Mouse (Mus musculus): Measurements from ENCODE around the gene Slc37a1. TPM values are rescaled to one million over a fixed set of nuclear protein-coding genes. Genes with fewer than 3 reads are reported as not detected.

The Slc37a1 gene
- polyA plus RNA-seq, 1 experiment from 2014 or later = 3.8 TPM

DNA sequence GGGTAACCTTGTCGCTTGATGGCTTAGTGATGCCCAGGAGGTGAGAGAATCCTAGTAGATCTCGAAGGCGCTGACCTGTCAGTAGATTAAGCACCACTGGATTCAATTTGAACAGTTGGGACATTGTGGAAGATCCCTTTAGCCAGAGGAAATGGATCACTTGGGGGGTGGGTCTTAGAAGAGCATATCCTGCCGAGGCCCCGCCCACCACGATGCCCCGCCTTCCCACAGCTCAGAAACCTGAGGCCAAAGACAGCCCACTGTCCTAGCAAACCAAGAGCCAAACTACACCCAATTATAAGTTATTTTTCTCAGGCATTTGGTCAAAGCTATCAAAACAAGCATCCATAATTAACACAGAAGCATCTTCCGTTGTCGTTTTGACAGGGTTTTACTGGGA lies 24.5 kb downstream of the Slc37a1 start:
- H3K4me1 ChIP-seq = peaks cover 13% of the 10 kb centered on the region

DNA sequence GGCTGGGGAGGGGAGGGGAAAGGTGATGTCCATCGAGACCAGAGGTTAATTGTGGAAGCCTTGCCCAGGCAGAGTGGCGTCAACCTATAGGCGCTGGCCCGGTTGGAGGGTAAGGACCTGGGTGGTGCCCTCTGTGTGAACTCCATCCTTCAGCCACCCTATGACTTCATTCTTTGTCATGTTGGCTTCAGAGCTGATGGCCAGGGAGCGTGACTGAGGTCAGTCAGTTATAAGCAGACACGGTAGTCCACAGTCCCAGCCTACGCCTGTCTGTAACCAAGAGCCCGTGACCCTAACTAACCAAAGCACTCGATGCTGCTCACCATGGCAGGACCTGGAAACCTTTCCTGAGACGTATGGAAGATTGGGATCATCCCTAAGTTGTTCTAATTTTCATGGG lies 26.1 kb downstream of the Slc37a1 start:
- Histone ChIP-seq H3K27ac (no peak overlapping the region), H3K36me3 (no peaks in the 10 kb centered on the region), H3K4me3 (no peak overlapping the region), H3K4me1 (peaks cover 13% of the 10 kb centered on the region), H3K9ac (no peak overlapping the region), H3K9me3 (no peaks in the 10 kb centered on the region), H3K4me2 (no peak overlapping the region), H3K27me3 (no peaks in the 10 kb centered on the region)
- 66% methylated on average over 10 of the region's 10 CpGs for WGBS
- ATAC-seq (ENCODE audit: insufficient number of reproducible peaks, insufficient read depth, low FRiP score, low TSS enrichment, low read depth) = no peak

More for the DNA sequence above, 24.5 kb downstream of the Slc37a1 start:
- Histone ChIP-seq H3K4me3 (no peak overlapping the region), H3K27ac (no peak overlapping the region), H3K36me3 (no peaks in the 10 kb centered on the region), H3K4me2 (no peak overlapping the region), H3K9ac (no peak overlapping the region), H3K27me3 (no peaks in the 10 kb centered on the region), H3K9me3 (no peaks in the 10 kb centered on the region)
- no peak for ATAC-seq (ENCODE audit: insufficient number of reproducible peaks, insufficient read depth, low FRiP score, low TSS enrichment, low read depth)
- 82% methylated on average over 9 of the region's 9 CpGs for WGBS

DNA sequence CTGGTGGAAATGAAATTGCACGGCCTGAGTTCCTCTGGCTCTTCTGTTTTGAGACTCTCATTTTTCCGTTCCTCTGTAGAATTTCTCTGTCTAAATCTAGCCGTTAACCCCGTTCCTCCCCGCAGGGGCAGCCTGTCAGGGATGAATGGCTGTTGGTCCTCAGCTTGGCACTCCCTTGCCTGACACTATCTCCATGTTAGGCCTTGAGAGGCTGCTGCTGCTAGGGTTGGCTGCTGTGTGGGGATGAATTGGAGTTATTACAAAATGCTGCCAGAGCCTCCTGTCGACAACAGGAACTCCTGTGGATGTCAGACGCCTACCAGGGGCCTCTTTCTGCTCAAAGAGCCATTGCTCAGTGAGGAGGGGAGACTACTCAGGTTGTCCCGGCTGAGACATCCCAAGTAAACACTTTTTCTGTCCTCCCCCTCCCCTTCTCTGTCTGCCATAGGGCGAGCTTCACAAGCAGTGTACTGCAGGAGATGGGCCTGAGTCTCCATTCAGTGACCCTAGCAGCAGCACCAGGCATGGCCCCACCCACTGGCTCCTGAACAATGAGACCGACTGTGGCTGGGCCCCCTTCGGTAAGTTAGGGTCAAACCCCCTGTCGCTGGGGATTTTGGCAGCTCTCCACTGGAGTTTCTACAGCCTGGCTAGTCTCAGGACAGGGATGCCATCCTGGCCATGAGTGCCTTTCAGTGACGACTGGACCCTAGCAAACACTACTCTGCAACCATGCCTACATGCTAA lies 28.6 kb downstream of the Slc37a1 start:
- Histone ChIP-seq H3K9me3 (no peaks in the 10 kb centered on the region), H3K4me2 (no peak overlapping the region), H3K36me3 (no peaks in the 10 kb centered on the region), H3K27me3 (no peaks in the 10 kb centered on the region), H3K27ac (no peak overlapping the region), H3K9ac (0 out of 2 replicates have a peak overlapping the region, but pooled peaks have one; percentile 6), H3K4me1 (no peaks in the 10 kb centered on the region), H3K4me3 (no peak overlapping the region)
- ATAC-seq (ENCODE audit: insufficient number of reproducible peaks, insufficient read depth, low FRiP score, low TSS enrichment, low read depth) = no peak
- WGBS = 34% methylated on average over 13 of the region's 13 CpGs

DNA sequence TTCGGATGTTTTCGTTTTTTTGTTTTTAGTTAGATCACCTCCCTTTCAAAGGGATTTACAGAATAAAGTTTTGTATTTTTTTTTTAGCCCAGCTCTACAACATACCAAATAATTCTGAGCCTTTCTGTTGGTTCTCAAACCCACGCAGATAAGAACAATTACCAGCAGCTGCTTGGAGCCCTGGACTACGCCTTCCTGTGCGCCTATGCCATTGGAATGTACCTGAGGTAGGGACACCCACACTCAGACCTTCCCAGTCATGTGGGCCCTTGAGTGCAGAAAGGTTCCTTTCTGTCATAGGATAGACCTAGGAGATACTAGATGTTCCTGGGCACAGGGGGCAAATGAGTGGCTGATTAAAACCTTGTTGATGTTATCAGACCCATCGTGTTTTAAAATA lies 29.4 kb downstream of the Slc37a1 start:
- H3K9me3 ChIP-seq = no peaks in the 10 kb centered on the region
- no peaks in the 10 kb centered on the region for H3K27me3 ChIP-seq
- no peak overlapping the region for H3K27ac ChIP-seq
- no peaks in the 10 kb centered on the region for H3K4me1 ChIP-seq
- H3K36me3 ChIP-seq = no peaks in the 10 kb centered on the region
- no peak overlapping the region for H3K4me3 ChIP-seq
- ATAC-seq (ENCODE audit: insufficient number of reproducible peaks, insufficient read depth, low FRiP score, low TSS enrichment, low read depth) = no peak
- WGBS = 64% methylated on average over 6 of the region's 6 CpGs
- H3K9ac ChIP-seq = no peak overlapping the region
- no peak overlapping the region for H3K4me2 ChIP-seq

DNA sequence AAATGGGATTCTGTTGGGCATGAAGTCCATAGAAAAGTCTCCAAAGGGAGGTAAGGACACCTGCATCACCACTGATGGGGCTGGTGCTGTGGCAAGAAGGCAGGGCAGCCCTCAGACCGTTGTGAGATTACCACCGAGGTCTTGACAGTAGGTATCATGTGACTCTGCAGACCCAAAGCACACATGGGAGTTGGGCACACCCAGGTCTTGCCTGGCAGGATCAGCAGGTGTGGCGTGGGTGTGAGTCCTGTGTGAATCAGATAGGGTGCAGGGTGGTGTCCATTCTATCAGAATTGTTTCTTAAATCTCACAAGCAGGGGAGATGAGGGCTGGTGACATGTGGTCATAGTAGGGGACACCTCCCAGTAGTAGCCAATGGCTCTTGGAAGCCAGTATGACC lies 30.4 kb downstream of the Slc37a1 start:
- 77% methylated on average over 3 of the region's 3 CpGs for WGBS
- no peak for ATAC-seq (ENCODE audit: insufficient number of reproducible peaks, insufficient read depth, low FRiP score, low TSS enrichment, low read depth)
- no peak overlapping the region for H3K4me3 ChIP-seq
- no peaks in the 10 kb centered on the region for H3K9me3 ChIP-seq
- no peaks in the 10 kb centered on the region for H3K27me3 ChIP-seq
- H3K27ac ChIP-seq = no peak overlapping the region
- H3K4me2 ChIP-seq = no peak overlapping the region
- no peak overlapping the region for H3K9ac ChIP-seq
- no peaks in the 10 kb centered on the region for H3K36me3 ChIP-seq
- no peaks in the 10 kb centered on the region for H3K4me1 ChIP-seq

DNA sequence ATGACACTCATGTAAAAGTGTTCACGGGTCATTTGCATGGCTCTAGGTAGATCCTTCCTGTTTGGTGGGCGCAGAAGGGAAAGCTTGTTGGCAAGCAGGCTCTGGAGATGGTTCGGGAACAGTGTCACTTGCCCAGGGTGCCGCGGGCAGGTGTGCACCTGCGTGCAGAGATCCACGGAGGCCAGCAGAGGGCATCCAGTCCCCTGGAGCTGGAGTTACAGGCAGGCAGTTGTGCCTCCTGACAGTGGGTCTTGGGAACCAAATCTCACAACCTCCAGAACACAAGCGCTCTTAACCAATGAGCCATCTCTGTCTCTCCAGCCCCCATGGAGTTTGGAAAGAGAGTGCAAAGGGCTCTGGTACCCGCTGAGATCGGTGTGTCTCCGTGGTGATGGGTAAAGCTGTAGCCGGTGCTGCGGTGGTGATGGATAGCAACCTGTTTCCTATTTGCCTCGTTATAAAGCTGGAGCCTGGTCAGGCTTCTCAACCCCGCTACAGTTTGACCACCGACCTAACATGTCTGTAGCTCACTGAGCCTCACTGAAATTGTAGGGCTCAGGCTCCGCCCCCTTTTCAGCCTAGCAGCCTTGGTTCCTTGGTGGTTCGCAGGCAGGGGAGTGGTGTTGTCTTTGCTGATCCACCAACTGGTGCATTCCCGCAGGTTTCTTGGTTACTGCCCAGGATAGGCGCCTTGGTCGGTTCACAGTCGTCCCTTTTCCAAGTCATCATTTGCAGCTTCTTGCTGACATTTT lies 31.1 kb downstream of the Slc37a1 start:
- H3K4me1 ChIP-seq = no peaks in the 10 kb centered on the region
- no peaks in the 10 kb centered on the region for H3K9me3 ChIP-seq
- H3K27ac ChIP-seq = no peak overlapping the region
- H3K4me2 ChIP-seq = no peak overlapping the region
- ATAC-seq (ENCODE audit: insufficient number of reproducible peaks, insufficient read depth, low FRiP score, low TSS enrichment, low read depth) = no peak
- H3K9ac ChIP-seq = no peak overlapping the region
- 48% methylated on average over 22 of the region's 22 CpGs for WGBS
- H3K27me3 ChIP-seq = no peaks in the 10 kb centered on the region
- no peak overlapping the region for H3K4me3 ChIP-seq
- H3K36me3 ChIP-seq = no peaks in the 10 kb centered on the region

DNA sequence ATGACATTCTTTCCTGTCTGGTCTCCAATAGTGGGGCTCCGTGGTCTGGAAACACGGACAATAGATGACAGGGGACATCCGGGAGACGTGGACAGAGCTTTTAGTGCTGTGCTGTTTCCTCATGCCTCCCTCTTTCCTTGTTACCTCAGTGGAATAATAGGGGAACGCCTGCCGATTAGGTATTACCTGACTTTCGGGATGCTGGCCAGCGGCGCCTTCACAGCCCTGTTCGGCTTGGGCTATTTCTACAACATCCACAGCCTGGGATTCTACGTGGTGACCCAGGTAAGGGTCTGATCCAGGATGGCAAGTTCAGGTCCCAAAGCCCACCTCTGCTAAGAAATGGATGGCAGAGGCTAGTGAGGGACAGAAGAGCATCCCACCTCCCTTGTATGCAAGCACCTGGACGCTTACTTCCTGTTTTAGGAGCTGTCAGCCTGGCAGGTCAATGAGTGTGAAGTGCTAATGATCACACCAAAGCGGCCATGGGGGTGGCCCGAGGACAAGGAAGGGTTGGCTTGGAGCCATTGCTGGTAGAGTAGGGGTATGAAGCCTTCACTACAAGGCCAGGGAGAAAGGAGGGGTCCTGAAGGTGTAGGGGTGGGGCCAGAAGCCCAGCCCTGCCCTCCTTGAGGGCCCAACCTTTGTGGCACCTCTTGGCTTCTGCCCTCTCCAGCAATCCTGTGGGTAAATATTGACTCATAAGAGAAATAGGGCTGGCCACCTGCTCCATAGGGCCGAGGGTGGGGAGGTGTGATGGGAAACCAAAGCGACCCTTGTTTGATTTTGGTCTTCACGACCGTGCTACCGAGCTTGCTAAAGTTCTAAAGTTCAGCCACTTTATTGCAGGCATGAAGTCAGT lies 32.5 kb downstream of the Slc37a1 start:
- Histone ChIP-seq H3K4me3 (no peak overlapping the region), H3K4me2 (no peak overlapping the region), H3K27me3 (no peaks in the 10 kb centered on the region), H3K36me3 (no peaks in the 10 kb centered on the region), H3K9ac (no peak overlapping the region), H3K4me1 (no peaks in the 10 kb centered on the region), H3K27ac (no peak overlapping the region), H3K9me3 (no peaks in the 10 kb centered on the region)
- WGBS = 90% methylated on average over 19 of the region's 19 CpGs
- no peak for ATAC-seq (ENCODE audit: insufficient number of reproducible peaks, insufficient read depth, low FRiP score, low TSS enrichment, low read depth)

DNA sequence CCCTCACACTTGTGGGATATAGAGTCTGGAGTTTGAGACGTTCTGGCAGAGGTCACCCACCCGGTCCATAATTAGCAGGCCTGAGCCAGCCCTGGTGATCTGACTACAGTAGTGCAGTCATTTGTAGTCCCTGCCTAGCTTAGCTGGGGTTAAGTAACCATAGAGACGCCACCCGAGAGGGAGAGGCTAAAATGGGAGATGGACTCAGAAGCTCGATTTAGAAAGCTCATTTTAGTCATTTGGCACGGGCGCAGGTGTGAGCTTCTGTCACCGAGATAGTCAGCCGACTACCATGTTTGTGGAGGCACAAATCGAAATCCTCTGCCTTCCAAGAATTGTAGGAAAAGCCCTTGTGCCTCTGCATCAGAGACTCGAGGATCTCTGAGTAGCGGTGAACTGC lies 34.8 kb downstream of the Slc37a1 start:
- H3K4me3 ChIP-seq = no peak overlapping the region
- H3K36me3 ChIP-seq = no peaks in the 10 kb centered on the region
- no peaks in the 10 kb centered on the region for H3K9me3 ChIP-seq
- ATAC-seq (ENCODE audit: insufficient number of reproducible peaks, insufficient read depth, low FRiP score, low TSS enrichment, low read depth) = no peak
- H3K9ac ChIP-seq = no peak overlapping the region
- no peak overlapping the region for H3K4me2 ChIP-seq
- H3K27ac ChIP-seq = no peak overlapping the region
- H3K4me1 ChIP-seq = peaks cover 4% of the 10 kb centered on the region; the same call in 1 of the 2 replicates
- 71% methylated on average over 12 of the region's 12 CpGs for WGBS
- no peaks in the 10 kb centered on the region for H3K27me3 ChIP-seq

DNA sequence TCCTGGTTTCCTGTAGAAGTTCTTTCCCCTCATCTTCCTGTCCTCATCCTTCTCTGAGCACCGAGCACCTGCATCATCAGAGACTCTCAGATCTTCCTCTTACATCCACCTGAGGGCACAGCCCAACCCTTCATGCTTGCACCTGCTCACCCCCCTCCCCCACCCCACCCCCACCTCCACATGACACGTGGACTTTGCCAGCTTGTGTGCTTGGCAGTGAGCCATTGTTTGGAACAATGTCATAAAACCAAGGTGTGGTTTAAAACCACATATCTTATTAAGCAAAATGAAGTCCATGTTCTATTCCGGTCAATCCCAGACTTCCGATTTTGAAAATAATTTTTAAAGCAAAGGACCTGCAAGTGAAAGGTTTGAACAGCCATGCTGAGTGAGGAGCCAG lies 35.9 kb downstream of the Slc37a1 start:
- no peak overlapping the region for H3K27ac ChIP-seq
- H3K9me3 ChIP-seq = no peaks in the 10 kb centered on the region
- no peak overlapping the region for H3K4me3 ChIP-seq
- no peak for ATAC-seq (ENCODE audit: insufficient number of reproducible peaks, insufficient read depth, low FRiP score, low TSS enrichment, low read depth)
- peaks cover 5% of the 10 kb centered on the region for H3K4me1 ChIP-seq
- H3K36me3 ChIP-seq = no peaks in the 10 kb centered on the region
- H3K27me3 ChIP-seq = no peaks in the 10 kb centered on the region
- no peak overlapping the region for H3K4me2 ChIP-seq
- H3K9ac ChIP-seq = no peak overlapping the region
- whole genome bisulfite sequencing = 76% methylated on average over 4 of the region's 4 CpGs

DNA sequence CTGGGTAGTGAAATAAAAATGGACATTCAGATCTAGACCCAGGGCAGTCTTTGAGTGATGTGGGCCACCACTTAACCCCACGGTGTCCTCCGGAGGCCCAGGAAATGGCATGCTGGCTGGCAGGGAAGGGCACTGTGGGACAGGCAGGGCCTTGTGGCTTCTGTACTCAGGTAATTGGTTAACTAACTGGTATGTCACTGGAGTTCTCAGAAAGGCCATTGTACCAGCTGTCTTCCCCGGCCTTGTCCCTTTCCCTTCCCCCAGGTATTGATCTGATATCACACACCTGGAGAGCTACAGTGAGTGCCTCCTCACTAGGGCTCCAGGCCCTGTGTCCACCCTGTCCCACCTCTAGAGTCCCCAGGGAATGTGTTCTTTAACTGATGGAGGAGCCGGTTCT lies 36.8 kb downstream of the Slc37a1 start:
- Histone ChIP-seq H3K27me3 (no peaks in the 10 kb centered on the region), H3K4me2 (no peak overlapping the region), H3K36me3 (no peaks in the 10 kb centered on the region), H3K4me3 (no peak overlapping the region), H3K9ac (no peak overlapping the region), H3K9me3 (no peaks in the 10 kb centered on the region), H3K27ac (no peak overlapping the region), H3K4me1 (peaks cover 5% of the 10 kb centered on the region)
- 86% methylated on average over 4 of the region's 4 CpGs for WGBS
- no peak for ATAC-seq (ENCODE audit: insufficient number of reproducible peaks, insufficient read depth, low FRiP score, low TSS enrichment, low read depth)

DNA sequence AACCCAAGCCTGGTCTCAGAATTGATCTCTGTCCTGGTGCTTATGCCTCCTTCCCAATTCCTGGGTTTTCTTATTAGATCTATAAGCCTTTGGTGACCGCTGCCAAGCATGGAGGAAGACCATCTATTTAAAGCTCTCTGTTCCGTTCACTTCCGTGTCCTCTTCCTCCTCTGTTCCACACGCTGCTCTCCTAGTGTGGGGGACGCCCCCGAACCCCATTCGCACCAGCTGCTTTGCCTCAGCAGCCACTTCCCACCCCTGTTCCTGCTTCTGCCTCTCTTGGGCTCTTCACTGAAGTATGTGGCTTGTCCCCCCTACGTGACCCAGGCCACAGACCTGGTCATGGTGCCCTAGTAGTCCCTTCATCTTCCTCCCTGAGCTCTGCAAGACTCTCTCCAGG lies 37.6 kb downstream of the Slc37a1 start:
- WGBS = 92% methylated on average over 8 of the region's 8 CpGs
- H3K9ac ChIP-seq = no peak overlapping the region
- H3K4me2 ChIP-seq = no peak overlapping the region
- no peaks in the 10 kb centered on the region for H3K36me3 ChIP-seq
- no peak overlapping the region for H3K27ac ChIP-seq
- H3K27me3 ChIP-seq = no peaks in the 10 kb centered on the region
- no peak for ATAC-seq (ENCODE audit: insufficient number of reproducible peaks, insufficient read depth, low FRiP score, low TSS enrichment, low read depth)
- peaks cover 5% of the 10 kb centered on the region for H3K4me1 ChIP-seq
- no peaks in the 10 kb centered on the region for H3K9me3 ChIP-seq
- H3K4me3 ChIP-seq = no peak overlapping the region
